Mouse (Mus musculus) central nervous system, embryonic 14 days (tissue): ENCODE results near the gene Klrg1. TPM values are rescaled to one million over a fixed set of nuclear protein-coding genes. Genes with fewer than 3 reads are reported as not detected.

Experiments
- polyA plus RNA-seq: library from polyadenylated mRNA; depleted of rRNA; stranded (reverse); fragments of >200 nt; gene quantifications from 2 replicates; pipeline ENCODE4 v1.2.3, GENCODE M21; 2012; rRNA removed

Klrg1 gene
- polyA plus RNA-seq, result 0.41 and 0.43 TPM in 2 replicates

GRCm38 (mm10) chr6:122282782-122283181, at the start of gene Klrg1:
Gene Klrg1 (minus strand): TSS chr6:122282882.

GRCm38 (mm10) chr6:122308505-122309393, 26.1 kb upstream of the Klrg1 start, which contains the start of gene M6pr:
Gene M6pr (plus strand): TSS chr6:122308720.

Other genes with a start within 250 kb of the Klrg1 start
- gene M6pr, start 25.8 kb upstream of the Klrg1 start, polyA plus RNA-seq, result 46.6 and 48.1 TPM in 2 replicates
- 122 and 147 TPM in 2 replicates for gene Phc1, start 57.7 kb upstream of the Klrg1 start, polyA plus RNA-seq
- 161 and 214 TPM in 2 replicates for gene Rimklb, start 215.9 kb upstream of the Klrg1 start, polyA plus RNA-seq
- gene Mfap5, start 223.0 kb upstream of the Klrg1 start, polyA plus RNA-seq, result 2.2 and 9.8 TPM in 2 replicates